Comparison of ENCODE assay signal across 9 mouse cellular contexts in genomic region chr8:112411213-112411612, GRCm38 (mm10).
DNase-seq lines count a peak whose midpoint lies in the region; ATAC-seq and TF ChIP-seq lines count a peak whose summit lies in the region.
"Had no signal": no experiment of that assay in that cellular context is flagged by ENCODE, and none has a peak within 500 bp of the region (broad histone marks: within the 10 kb centered on the region; RNA-seq: fewer than 3 reads in every experiment).

No protein-coding gene starts in this region.

- no peaks in the 10 kb centered on the region for H3K36me3 ChIP-seq in hindbrain, postnatal 0 days (ENCODE audit: insufficient read depth, low read length)
- H3K36me3 ChIP-seq in hindbrain, embryonic 16.5 days (ENCODE audit: control insufficient read depth, insufficient read depth, low read length): no peaks in the 10 kb centered on the region
- H3K36me3 ChIP-seq: lung, embryonic 15.5 days had no signal

- no peak overlapping the region for H3K9ac ChIP-seq in hindbrain, postnatal 0 days (replicated peaks; ENCODE audit: low read length)
- no peak overlapping the region for H3K9ac ChIP-seq in hindbrain, embryonic 16.5 days (ENCODE audit: low read depth, low read length)
- H3K9ac ChIP-seq: lung, embryonic 15.5 days had no signal

- no peak overlapping the region for H3K4me2 ChIP-seq in hindbrain, postnatal 0 days (ENCODE audit: low read depth, low read length)
- no peak overlapping the region for H3K4me2 ChIP-seq in hindbrain, embryonic 16.5 days (ENCODE audit: low read length)
- H3K4me2 ChIP-seq: lung, embryonic 15.5 days had no signal

- H3K27me3 ChIP-seq in hindbrain, postnatal 0 days (ENCODE audit: insufficient read depth, low read length): no peaks in the 10 kb centered on the region
- no peaks in the 10 kb centered on the region for H3K27me3 ChIP-seq in hindbrain, embryonic 16.5 days (replicated peaks; ENCODE audit: control insufficient read depth, insufficient read depth, low read length)
- H3K27me3 ChIP-seq: lung, embryonic 15.5 days had no signal

- no peak overlapping the region for H3K4me3 ChIP-seq in hindbrain, postnatal 0 days (ENCODE audit: low read length)
- no peak overlapping the region for H3K4me3 ChIP-seq in hindbrain, embryonic 16.5 days (ENCODE audit: low read length)
- H3K4me3 ChIP-seq: lung, embryonic 15.5 days had no signal

- 20% methylated on average over 6 of the region's 6 CpGs for WGBS in hindbrain, postnatal 0 days
- 20% methylated on average over 6 of the region's 6 CpGs for WGBS in hindbrain, embryonic 16.5 days

- no peak for ATAC-seq in hindbrain, postnatal 0 days
- ATAC-seq in hindbrain, embryonic 16.5 days: no peak

- peak; percentile 68 for TF ChIP-seq CTCF in hindbrain, postnatal 0 days (IDR thresholded peaks at IDR 0.05; ENCODE audit: low read depth)

- DNase-seq in hindbrain, postnatal 0 days (ENCODE audit: low spot score): peak; percentile 58
- peak; percentile 8 for DNase-seq in urinary bladder, postnatal 14 days (ENCODE audit: low spot score)
- DNase-seq in urinary bladder, adult 2 months (ENCODE audit: low spot score): no peak
- peak; percentile 6 for DNase-seq in cerebellum, adult 11-12 months
- peak; percentile 7 to 62 for DNase-seq in kidney, adult 8-10 months
- DNase-seq in mesoderm, embryonic 11.5 days (ENCODE audit: low read depth, low spot score): peak; percentile 73
- no peak for DNase-seq in T-cell, adult 2 months (ENCODE audit: low spot score)

- H3K4me1 ChIP-seq in hindbrain, postnatal 0 days (ENCODE audit: insufficient read depth, low read length): no peaks in the 10 kb centered on the region
- no peaks in the 10 kb centered on the region for H3K4me1 ChIP-seq in hindbrain, embryonic 16.5 days (ENCODE audit: control insufficient read depth, insufficient read depth, low read depth, low read length)
- H3K4me1 ChIP-seq: lung, embryonic 15.5 days had no signal

- no peak overlapping the region for H3K27ac ChIP-seq in hindbrain, postnatal 0 days
- no peak overlapping the region for H3K27ac ChIP-seq in hindbrain, embryonic 16.5 days (ENCODE audit: low read depth, low read length)
- H3K27ac ChIP-seq: lung, embryonic 15.5 days had no signal

- H3K9me3 ChIP-seq in hindbrain, postnatal 0 days (ENCODE audit: low read length): no peaks in the 10 kb centered on the region
- H3K9me3 ChIP-seq in hindbrain, embryonic 16.5 days (ENCODE audit: control insufficient read depth, low read length): no peaks in the 10 kb centered on the region
- H3K9me3 ChIP-seq: lung, embryonic 15.5 days had no signal

Comparison
In these comparisons a context has a peak if more than half of its experiments do, and no peak if none do; other contexts are left out.
1. DNase-seq: peak in hindbrain, postnatal 0 days (single experiment), urinary bladder, postnatal 14 days (single experiment), cerebellum, adult 11-12 months (single experiment), kidney, adult 8-10 months (2 of 2) and mesoderm, embryonic 11.5 days (single experiment); none in urinary bladder, adult 2 months (single experiment) and T-cell, adult 2 months (single experiment).